Mouse (Mus musculus) G1E (cell line): ENCODE data around the gene Krt35. TPM values are rescaled to one million over a fixed set of nuclear protein-coding genes. Genes with fewer than 3 reads are reported as not detected.

Experiments
- ATAC-seq: 2 replicates; pipeline ENCODE4 v1.8.0; 2016; ENCODE audit warnings: mild to moderate bottlenecking; ENCODE audit not compliant: insufficient number of reproducible peaks, poor library complexity, low FRiP score, severe bottlenecking; ENCODE audit errors: extremely low read depth
- DNase-seq: peaks from one replicate; pipeline ENCODE4 v3.0.0; 2012; ENCODE audit warnings: low spot score
- H3K27me3 ChIP-seq: 2 replicates; pipeline ENCODE4 v1.6.1; 2012; ENCODE audit warnings: mild to moderate bottlenecking, low read length, inconsistent platforms; ENCODE audit not compliant: insufficient read depth
- H3K36me3 ChIP-seq: replicated peaks from 2 replicates; pipeline ENCODE3; 2012; ENCODE audit warnings: mild to moderate bottlenecking, inconsistent platforms
- H3K4me1 ChIP-seq: 2 replicates; pipeline ENCODE4 v1.6.1; 2012; ENCODE audit warnings: low read depth, low read length, inconsistent platforms, mixed read lengths; ENCODE audit not compliant: insufficient read depth
- H3K4me3 ChIP-seq: 2 replicates; pipeline ENCODE4 v1.5.1; 2012; ENCODE audit warnings: low read depth, mild to moderate bottlenecking, inconsistent platforms, low read length, moderate library complexity, mixed read lengths
- H3K9me3 ChIP-seq: replicated peaks from 2 replicates; pipeline ENCODE4 v1.6.1; 2012; ENCODE audit warnings: inconsistent platforms
- CTCF ChIP-seq: IDR thresholded peaks from 2 replicates; pipeline ENCODE4 v1.5.1; 2012; ENCODE audit warnings: low read depth, low read length, inconsistent platforms, mixed read lengths
- GATA1 ChIP-seq: IDR thresholded peaks from 2 replicates; pipeline ENCODE4 v1.6.1; 2012; ENCODE audit warnings: borderline replicate concordance, low read length, inconsistent platforms, mixed read lengths
- GATA2 ChIP-seq: IDR thresholded peaks from 2 replicates; pipeline ENCODE4 v1.6.1; 2012; ENCODE audit warnings: low read depth, low read length, inconsistent platforms, borderline replicate concordance
- POLR2AphosphoS5 ChIP-seq: IDR thresholded peaks from 2 replicates; pipeline ENCODE4 v1.6.1; 2012; ENCODE audit warnings: low read depth, low read length, inconsistent platforms; ENCODE audit not compliant: insufficient replicate concordance
- TAL1 ChIP-seq: conservative IDR thresholded peaks from 2 replicates; pipeline ENCODE4 v1.6.1; 2012; ENCODE audit warnings: low read depth, low read length, inconsistent platforms, mixed read lengths
- polyA plus RNA-seq: library from polyadenylated mRNA; stranded (reverse); fragments of >175 nt; gene quantifications from 2 replicates; pipeline ENCODE4 v1.2.3, GENCODE M21; 2012
- total RNA-seq, 2 experiments: library from RNA; stranded (forward) in 1 of 2; stranded (reverse) in 1 of 2; fragments of 200-1000 nt in 1 of 2; fragments of >200 nt in 1 of 2; fragmentation: Nextera tagmentation in 1 of 2; gene quantifications; 2 replicates each; pipeline ENCODE4 v1.2.3; 2014 to 2017

Krt35 gene
- total RNA-seq (2014; fragmentation: Nextera tagmentation) = not detected in 2 replicates
- not detected in 2 replicates for total RNA-seq (2017)
- not detected in 2 replicates for polyA plus RNA-seq

DNA sequence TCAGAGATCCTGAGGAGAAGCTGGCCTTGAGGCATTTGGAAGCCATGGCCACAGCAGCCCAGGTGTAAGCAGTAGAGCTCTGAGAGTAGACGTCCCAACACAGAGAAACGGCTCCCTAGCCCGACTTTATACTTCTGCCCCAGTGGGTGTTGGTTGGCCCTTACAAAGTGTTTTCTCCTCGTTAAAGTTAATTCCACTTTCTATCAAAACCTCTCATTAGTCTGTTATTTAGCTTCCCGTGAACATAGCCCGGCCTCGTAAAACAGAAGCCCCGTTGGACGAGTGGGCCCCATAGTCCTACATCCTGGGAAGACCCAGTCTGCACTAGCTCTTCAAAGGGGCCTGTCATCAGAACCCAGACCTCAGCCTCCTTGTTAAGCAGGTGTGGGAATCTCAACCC is at the start of gene Krt35:
Gene Krt35, minus strand, starts transcription at position 101 of the 400 bp plus-strand sequence.
- H3K4me3 ChIP-seq = peak within 1 kb of the TSS; percentile 15; the same call in 1 of the 2 replicates
- H3K36me3 ChIP-seq = no peaks in the 10 kb centered on the region
- ATAC-seq (no peak), DNase-seq (no peak)
- peaks cover 91% of the 10 kb centered on the region for H3K9me3 ChIP-seq
- H3K4me1 ChIP-seq = no peaks in the 10 kb centered on the region
- H3K27me3 ChIP-seq = no peaks in the 10 kb centered on the region
- TF ChIP-seq TAL1 (no peak), CTCF (no peak), GATA2 (no peak), POLR2AphosphoS5 (no peak), GATA1 (no peak)

DNA sequence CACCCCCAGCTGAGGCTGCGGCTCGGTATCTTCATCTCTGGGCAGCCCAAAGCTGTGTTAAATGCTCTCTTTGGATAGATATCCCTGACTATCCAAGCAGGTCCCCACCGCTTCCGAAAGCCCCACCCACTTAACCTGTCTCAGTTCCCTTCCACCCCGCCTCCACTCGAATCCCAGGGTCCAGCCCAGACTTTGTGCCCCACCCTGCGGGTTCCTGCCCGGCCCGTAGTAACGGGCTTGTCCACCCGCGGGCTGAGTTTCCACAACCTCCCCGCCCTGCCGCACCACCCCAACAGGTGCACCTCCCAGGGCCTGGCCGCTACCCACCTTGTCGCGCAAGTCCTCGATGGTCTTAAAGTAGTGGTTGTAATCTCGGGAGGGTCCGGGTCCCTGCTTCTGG is 49.1 kb upstream of the Krt35 start:
- Histone ChIP-seq H3K36me3 (no peaks in the 10 kb centered on the region), H3K27me3 (no peaks in the 10 kb centered on the region), H3K4me1 (no peaks in the 10 kb centered on the region), H3K4me3 (no peak overlapping the region), H3K9me3 (peaks cover 78% of the 10 kb centered on the region)
- TF ChIP-seq CTCF = no peak
- no peak for TF ChIP-seq TAL1
- TF ChIP-seq GATA2 = no peak
- TF ChIP-seq POLR2AphosphoS5 = no peak
- no peak for TF ChIP-seq GATA1
- DNase-seq = no peak
- no peak for ATAC-seq

DNA sequence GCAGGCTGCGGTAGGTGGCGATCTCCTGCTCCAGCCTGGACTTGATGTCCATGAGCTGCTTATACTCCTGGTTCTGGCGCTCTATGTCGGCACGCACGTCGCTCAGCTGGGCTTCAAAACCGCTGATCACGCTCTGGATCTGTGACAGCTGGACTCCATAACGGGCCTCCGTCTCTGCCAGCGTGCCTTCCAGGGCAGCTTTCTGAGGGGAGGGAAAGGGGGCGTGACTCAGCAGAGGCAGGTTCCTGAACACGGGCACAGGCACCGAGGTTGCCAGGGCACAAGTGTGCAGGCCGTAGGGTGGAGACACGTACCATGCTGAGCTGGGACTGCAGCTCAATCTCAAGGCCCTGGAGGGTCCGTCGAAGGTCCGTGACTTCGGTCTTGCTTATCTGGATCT is 44.9 kb upstream of the Krt35 start:
- DNase-seq (no peak), ATAC-seq (no peak)
- Histone ChIP-seq H3K4me3 (peak overlapping the region; percentile 36; the same call in 1 of the 2 replicates), H3K36me3 (no peaks in the 10 kb centered on the region), H3K9me3 (peaks cover 85% of the 10 kb centered on the region), H3K4me1 (no peaks in the 10 kb centered on the region), H3K27me3 (no peaks in the 10 kb centered on the region)
- no peak for TF ChIP-seq CTCF
- no peak for TF ChIP-seq GATA2
- TF ChIP-seq TAL1 = no peak
- TF ChIP-seq POLR2AphosphoS5 = no peak
- no peak for TF ChIP-seq GATA1

DNA sequence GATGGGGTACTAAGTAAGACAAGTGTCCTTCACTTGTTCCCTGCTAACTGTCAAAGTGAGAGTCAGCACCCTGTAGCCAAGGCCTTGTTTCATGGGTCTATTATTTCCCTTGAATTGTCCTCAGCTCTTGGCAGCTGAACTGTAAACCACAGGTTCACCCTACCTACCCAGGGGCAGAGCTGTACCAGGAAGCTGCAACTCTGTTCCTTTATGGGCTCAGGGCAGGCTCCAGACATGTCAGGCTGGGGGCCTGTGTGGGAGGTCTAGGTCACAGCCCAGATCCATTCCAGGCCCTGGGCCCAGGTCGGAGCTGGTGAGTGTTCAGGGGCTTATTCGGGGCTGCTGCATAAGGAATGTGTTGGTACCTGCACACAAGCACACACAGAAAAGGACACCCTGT is 43.4 kb upstream of the Krt35 start:
- Histone ChIP-seq H3K36me3 (no peaks in the 10 kb centered on the region), H3K4me3 (no peak overlapping the region)

DNA sequence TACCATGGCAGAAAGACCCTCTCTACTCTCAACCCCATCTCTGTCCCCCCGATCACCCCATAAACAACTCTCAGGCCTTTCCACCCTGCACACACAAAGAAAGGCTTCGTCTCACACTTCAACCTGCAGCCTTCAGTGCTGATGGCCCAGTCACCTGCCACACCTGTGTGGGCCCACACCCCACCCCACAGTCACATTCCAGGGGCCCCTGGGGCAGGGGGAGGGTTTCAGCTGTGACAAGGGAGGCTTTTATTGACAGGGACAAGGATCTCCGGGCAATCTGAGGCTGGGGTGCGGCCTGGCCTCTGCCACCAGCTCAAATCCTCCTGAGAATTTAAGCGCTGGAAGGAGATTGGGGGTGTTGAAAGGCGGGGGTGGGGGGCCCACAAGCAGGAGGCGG is 42.8 kb upstream of the Krt35 start:
- Histone ChIP-seq H3K4me3 (no peak overlapping the region), H3K36me3 (no peaks in the 10 kb centered on the region), H3K9me3 (peaks cover 84% of the 10 kb centered on the region), H3K4me1 (no peaks in the 10 kb centered on the region), H3K27me3 (no peaks in the 10 kb centered on the region)
- no peak for TF ChIP-seq TAL1
- TF ChIP-seq POLR2AphosphoS5 = no peak
- TF ChIP-seq GATA2 = no peak
- no peak for TF ChIP-seq GATA1
- no peak for TF ChIP-seq CTCF
- ATAC-seq (no peak), DNase-seq (no peak)

More for the DNA sequence above, 43.4 kb upstream of the Krt35 start:
- H3K9me3 ChIP-seq = peaks cover 83% of the 10 kb centered on the region
- TF ChIP-seq TAL1 (no peak), POLR2AphosphoS5 (no peak), GATA1 (no peak), CTCF (no peak), GATA2 (no peak)
- H3K27me3 ChIP-seq = no peaks in the 10 kb centered on the region
- H3K4me1 ChIP-seq = no peaks in the 10 kb centered on the region
- ATAC-seq (no peak), DNase-seq (no peak)

DNA sequence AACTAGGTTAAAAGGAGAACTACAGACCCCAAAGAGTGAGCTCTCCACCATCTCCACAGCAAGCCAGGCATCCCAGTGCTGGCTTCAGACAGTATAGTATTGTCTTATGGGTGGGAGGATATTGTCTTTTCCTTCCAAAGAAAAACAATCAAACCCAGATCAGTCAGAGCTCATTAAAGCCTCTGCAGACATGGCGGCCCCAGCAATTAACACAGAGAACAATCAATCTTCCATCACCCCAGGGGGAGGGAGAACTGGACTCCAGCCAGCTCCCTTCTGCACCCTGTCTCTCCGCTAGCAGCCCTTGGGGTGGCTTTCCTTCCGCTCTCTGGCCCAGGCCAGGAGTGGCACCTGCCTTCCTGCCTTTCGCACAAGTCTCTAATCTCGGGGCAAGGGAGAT is 41.7 kb upstream of the Krt35 start:
- DNase-seq = no peak
- no peaks in the 10 kb centered on the region for H3K27me3 ChIP-seq
- H3K36me3 ChIP-seq = no peaks in the 10 kb centered on the region
- no peak for ATAC-seq
- H3K4me3 ChIP-seq = no peak overlapping the region
- TF ChIP-seq GATA1 (no peak), POLR2AphosphoS5 (no peak), TAL1 (no peak), GATA2 (no peak), CTCF (no peak)
- H3K4me1 ChIP-seq = no peaks in the 10 kb centered on the region
- H3K9me3 ChIP-seq = peaks cover 92% of the 10 kb centered on the region

DNA sequence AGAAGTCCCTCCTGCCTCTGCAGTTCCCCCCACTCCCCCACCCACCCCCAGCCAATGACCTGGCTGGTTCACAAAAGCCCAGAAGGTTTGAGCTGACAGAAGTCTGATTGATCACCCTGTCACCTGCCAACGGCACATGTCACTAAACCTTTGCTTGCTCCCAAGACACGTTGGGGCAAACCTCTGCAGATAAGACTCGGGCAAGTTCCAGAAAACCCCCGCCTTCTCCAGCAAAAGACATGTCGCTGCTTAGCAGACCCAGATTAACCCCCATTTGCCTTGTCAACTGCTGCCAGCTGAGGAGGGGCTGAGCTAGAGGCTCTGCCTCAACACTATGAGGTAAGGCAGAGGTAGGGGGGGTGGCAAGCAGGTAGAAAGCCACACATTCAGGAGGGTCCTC is 40.5 kb upstream of the Krt35 start:
- ATAC-seq (no peak), DNase-seq (no peak)
- Histone ChIP-seq H3K4me3 (no peak overlapping the region), H3K36me3 (no peaks in the 10 kb centered on the region), H3K4me1 (no peaks in the 10 kb centered on the region), H3K9me3 (peaks cover 91% of the 10 kb centered on the region), H3K27me3 (no peaks in the 10 kb centered on the region)
- TF ChIP-seq GATA2 (no peak), POLR2AphosphoS5 (no peak), GATA1 (no peak), TAL1 (no peak), CTCF (no peak)
